Mouse (Mus musculus) small intestine, adult 2 months (tissue): ENCODE results near the gene Acsl6.
A peak's percentile ranks its signal among the peaks of the same experiment; 100 is the strongest.

Experiments used
- CTCF ChIP-seq: fragments of 200-500 bp; IDR thresholded peaks from 2 replicates; pipeline ENCODE4 v1.5.1; 2012; ENCODE audit warnings: low read depth, mild to moderate bottlenecking, control low read depth, inconsistent platforms, low read length, moderate library complexity, mixed read lengths; ENCODE audit not compliant: insufficient replicate concordance, insufficient read length; ENCODE audit errors: extremely low read depth
- POLR2A ChIP-seq: fragments of 200-500 bp; IDR thresholded peaks from 2 replicates; pipeline ENCODE4 v1.6.1; 2012; ENCODE audit warnings: low read depth, mild to moderate bottlenecking, control low read depth, inconsistent platforms, low read length, moderate library complexity

- TF ChIP-seq CTCF (peak; percentile 43; the same call in 1 of the 2 replicates), POLR2A (no peak)
Measured at GRCm38 (mm10) chr11:54356676-54357075, 53.1 kb downstream of the Acsl6 start.
